Mouse (Mus musculus) midbrain, embryonic 11.5 days (tissue): Measurements from ENCODE around the gene Olfr1157. TPM values are rescaled to one million over a fixed set of nuclear protein-coding genes. Genes with fewer than 3 reads are reported as not detected.

Source experiments
- ATAC-seq: fragments of 200-750 bp; cut with Nextera tagmentation; 2 replicates; pipeline ENCODE4 v1.8.0; 2017; ENCODE audit warnings: moderate TSS enrichment, moderate library complexity; ENCODE audit not compliant: low FRiP score
- DNase-seq: peaks from one replicate; pipeline ENCODE4 v3.0.0; 2015; ENCODE audit warnings: low spot score; ENCODE audit errors: missing footprints
- H3K27ac ChIP-seq: fragments of 300-500 bp; sonication (generic); 2 replicates; pipeline ENCODE4 v1.5.1; 2014; ENCODE audit warnings: low read depth, low read length
- H3K27me3 ChIP-seq: fragments of 300-500 bp; sonication (generic); 2 replicates; pipeline ENCODE4 v1.6.1; 2014; ENCODE audit warnings: mild to moderate bottlenecking, low read length, moderate library complexity, mixed read lengths; ENCODE audit not compliant: control insufficient read depth, insufficient read depth
- H3K36me3 ChIP-seq: fragments of 300-500 bp; sonication (generic); 2 replicates; pipeline ENCODE4 v1.6.1; 2014; ENCODE audit warnings: mild to moderate bottlenecking, low read length, moderate library complexity, mixed read lengths; ENCODE audit not compliant: control insufficient read depth, insufficient read depth
- H3K4me1 ChIP-seq: fragments of 300-500 bp; sonication (generic); 2 replicates; pipeline ENCODE4 v1.6.1; 2014; ENCODE audit warnings: low read length; ENCODE audit not compliant: control insufficient read depth, insufficient read depth
- H3K4me2 ChIP-seq: fragments of 300-500 bp; sonication (generic); 2 replicates; pipeline ENCODE4 v1.6.1; 2014; ENCODE audit warnings: mild to moderate bottlenecking, moderate library complexity
- H3K4me3 ChIP-seq: fragments of 300-500 bp; sonication (generic); 2 replicates; pipeline ENCODE4 v1.5.1; 2014; ENCODE audit warnings: low read depth, low read length
- H3K9ac ChIP-seq: fragments of 300-500 bp; sonication (generic); 2 replicates; pipeline ENCODE4 v1.6.1; 2014; ENCODE audit warnings: low read length
- H3K9me3 ChIP-seq: fragments of 300-500 bp; sonication (generic); 2 replicates; pipeline ENCODE4 v1.6.1; 2016; ENCODE audit warnings: low read length; ENCODE audit not compliant: control insufficient read depth
- WGBS: fragments of 180-500 bp; shearing (Covaris S2); extraction: QIAGEN DNeasy Blood & Tissue Kit; methylation state at CpG from one replicate; pipeline ENCODE4 v1.1.7; 2014; 5-methylcytosine and 5-hydroxymethylcytosine counted together
- polyA plus RNA-seq: library from polyadenylated mRNA; unstranded; fragments of >200 nt; fragmentation: Nextera tagmentation; extraction: Ambion mirVana; gene quantifications from 2 replicates; pipeline ENCODE4 v1.2.1, GENCODE M21; 2014

Gene Olfr1157
- not detected in 2 replicates for polyA plus RNA-seq

- Histone ChIP-seq H3K4me2 (no peak within 1 kb of the TSS), H3K36me3 (no peaks in the 10 kb centered on the region), H3K27me3 (no peaks in the 10 kb centered on the region), H3K9ac (no peak within 1 kb of the TSS), H3K4me1 (no peaks in the 10 kb centered on the region), H3K27ac (no peak within 1 kb of the TSS), H3K9me3 (no peaks in the 10 kb centered on the region), H3K4me3 (no peak within 1 kb of the TSS)
- WGBS: 95% methylated on average over 4 of the region's 4 CpGs
- no peak for ATAC-seq
- no peak for DNase-seq
Measured at GRCm38 (mm10) chr2:87968199-87968598, at the start of gene Olfr1157. Gene Olfr1157 (minus strand): TSS chr2:87968299.

GRCm38 (mm10) chr2:88007515-88008318, 39.6 kb upstream of the Olfr1157 start, which contains the start of gene Olfr1160:
Gene Olfr1160 (minus strand): TSS chr2:88008268.
- no peak for ATAC-seq
- Histone ChIP-seq H3K4me2 (no peak within 1 kb of the TSS), H3K27ac (no peak within 1 kb of the TSS)

DNA sequence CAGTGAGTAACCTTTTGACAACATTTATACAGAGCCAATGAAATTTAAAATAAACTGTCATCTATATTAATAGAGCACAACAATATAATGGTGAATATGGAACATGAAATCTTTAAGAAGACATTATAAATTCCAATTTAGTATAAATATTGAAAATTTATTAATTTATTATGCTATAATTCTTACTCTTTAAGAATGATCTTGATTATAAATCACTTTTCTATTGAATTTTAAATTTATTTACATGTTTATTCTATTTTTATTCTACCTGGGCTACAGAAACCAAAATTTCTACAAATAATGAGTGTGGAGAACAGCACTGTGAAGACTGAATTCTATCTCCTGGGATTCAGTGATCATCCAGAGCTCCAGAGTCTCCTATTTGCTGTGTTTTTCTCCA, 21.7 kb upstream of the Olfr1157 start, which contains the start of gene Olfr1158:
TSS of gene Olfr1158 (plus strand) at position 301 of the 400 bp plus-strand sequence.
- H3K36me3 ChIP-seq: no peaks in the 10 kb centered on the region
- no peak within 1 kb of the TSS for H3K4me3 ChIP-seq
- no peaks in the 10 kb centered on the region for H3K27me3 ChIP-seq
- no peak within 1 kb of the TSS for H3K4me2 ChIP-seq
- H3K9me3 ChIP-seq: no peaks in the 10 kb centered on the region
- ATAC-seq (no peak), DNase-seq (no peak)
- H3K27ac ChIP-seq: no peak within 1 kb of the TSS
- no peaks in the 10 kb centered on the region for H3K4me1 ChIP-seq
- no peak within 1 kb of the TSS for H3K9ac ChIP-seq

More at GRCm38 (mm10) chr2:88007515-88008318, 39.6 kb upstream of the Olfr1157 start, which contains the start of gene Olfr1160:
- H3K27me3 ChIP-seq: no peaks in the 10 kb centered on the region
- no peak within 1 kb of the TSS for H3K9ac ChIP-seq
- no peaks in the 10 kb centered on the region for H3K36me3 ChIP-seq
- H3K4me1 ChIP-seq: no peaks in the 10 kb centered on the region
- no peak for DNase-seq
- no peaks in the 10 kb centered on the region for H3K9me3 ChIP-seq
- no peak within 1 kb of the TSS for H3K4me3 ChIP-seq

DNA sequence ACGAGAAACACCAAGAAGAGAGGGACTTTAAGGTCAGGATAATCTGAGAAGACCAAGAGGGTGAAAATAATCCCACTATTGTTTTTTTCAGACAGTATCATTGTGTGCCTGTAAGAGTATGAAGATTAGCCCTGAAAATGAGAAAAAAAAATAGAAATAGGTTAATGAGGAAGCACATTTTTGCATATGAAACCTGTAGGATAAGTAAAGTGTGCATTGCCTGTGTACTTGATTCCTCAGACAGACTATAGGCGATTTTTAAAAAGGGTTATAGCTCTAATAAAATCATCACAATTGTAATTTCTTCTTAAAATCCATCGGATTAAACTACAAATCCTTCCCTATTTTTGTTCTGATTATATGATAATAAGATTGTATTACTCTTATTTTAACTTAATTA, 6.5 kb upstream of the Olfr1157 start, which contains the start of gene Olfr74:
TSS of gene Olfr74 (minus strand) at position 101 of the 400 bp plus-strand sequence.
- Histone ChIP-seq H3K4me2 (no peak within 1 kb of the TSS), H3K4me3 (no peak within 1 kb of the TSS), H3K9ac (no peak within 1 kb of the TSS), H3K9me3 (no peaks in the 10 kb centered on the region), H3K27me3 (no peaks in the 10 kb centered on the region), H3K27ac (no peak within 1 kb of the TSS), H3K36me3 (no peaks in the 10 kb centered on the region), H3K4me1 (no peaks in the 10 kb centered on the region)
- ATAC-seq (no peak), DNase-seq (no peak)
- 80% methylated on average over 3 of the region's 3 CpGs for WGBS

DNA sequence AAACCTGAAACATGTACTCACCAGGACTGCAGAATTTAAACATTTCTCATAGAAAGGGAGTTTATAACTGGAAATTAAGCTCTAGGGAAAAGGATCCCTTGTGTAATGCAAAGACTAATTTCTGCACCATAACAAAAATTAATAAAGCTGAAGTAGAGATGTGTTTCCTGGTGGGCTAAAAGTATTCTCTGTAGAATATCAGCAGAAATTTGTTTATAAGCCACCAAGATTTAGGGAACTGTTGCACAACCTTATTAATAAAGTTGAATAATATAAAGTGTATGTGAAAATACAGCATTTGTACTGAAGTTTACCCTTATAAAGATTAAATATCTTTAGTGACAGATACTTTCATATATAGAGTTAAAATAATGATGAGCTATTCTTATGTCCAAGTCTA, 15.1 kb downstream of the Olfr1157 start, which contains the start of gene Olfr1156:
TSS of gene Olfr1156 (minus strand) at position 101 of the 400 bp plus-strand sequence.
- no peaks in the 10 kb centered on the region for H3K27me3 ChIP-seq
- H3K27ac ChIP-seq: no peak within 1 kb of the TSS
- ATAC-seq (no peak), DNase-seq (no peak)
- no peaks in the 10 kb centered on the region for H3K9me3 ChIP-seq
- H3K9ac ChIP-seq: no peak within 1 kb of the TSS
- no peaks in the 10 kb centered on the region for H3K4me1 ChIP-seq
- H3K4me2 ChIP-seq: no peak within 1 kb of the TSS
- H3K36me3 ChIP-seq: no peaks in the 10 kb centered on the region
- H3K4me3 ChIP-seq: no peak within 1 kb of the TSS

- Histone ChIP-seq H3K9ac (no peak within 1 kb of the TSS), H3K9me3 (no peaks in the 10 kb centered on the region), H3K4me2 (no peak within 1 kb of the TSS), H3K4me3 (no peak within 1 kb of the TSS), H3K27me3 (no peaks in the 10 kb centered on the region), H3K4me1 (no peaks in the 10 kb centered on the region), H3K27ac (no peak within 1 kb of the TSS), H3K36me3 (no peaks in the 10 kb centered on the region)
- DNase-seq (no peak), ATAC-seq (no peak)
- WGBS: 96% methylated on average over 1 of the region's 1 CpGs
Measured at GRCm38 (mm10) chr2:87945037-87945436, 23.1 kb downstream of the Olfr1157 start, which contains the start of gene Olfr1155. Gene Olfr1155 (minus strand): TSS chr2:87945137.

Other genes with a start within 250 kb of the Olfr1157 start
- gene Olfr1138, start 228.3 kb downstream of the Olfr1157 start, polyA plus RNA-seq: not detected in 2 replicates
- not detected in 2 replicates for gene Olfr1140, start 224.5 kb downstream of the Olfr1157 start, polyA plus RNA-seq
- gene Olfr1141, start 214.3 kb downstream of the Olfr1157 start, polyA plus RNA-seq: not detected in 2 replicates
- gene Olfr152, start 188.8 kb downstream of the Olfr1157 start, polyA plus RNA-seq: not detected in 2 replicates
- gene Olfr1143, start 167.7 kb downstream of the Olfr1157 start, polyA plus RNA-seq: not detected in 2 replicates
- gene Olfr1145, start 158.5 kb downstream of the Olfr1157 start, polyA plus RNA-seq: not detected in 2 replicates
- not detected in 2 replicates for gene Olfr1148, start 137.8 kb downstream of the Olfr1157 start, polyA plus RNA-seq
- gene Olfr1150-ps1, start 124.3 kb downstream of the Olfr1157 start, polyA plus RNA-seq: not detected in 2 replicates
- gene Olfr1151, start 112.4 kb downstream of the Olfr1157 start, polyA plus RNA-seq: not detected in 2 replicates
- gene Olfr1152, start 101.8 kb downstream of the Olfr1157 start, polyA plus RNA-seq: 0.01 TPM in 1 of 2 replicates, not detected in the other
- not detected in 2 replicates for gene Olfr1153, start 73.3 kb downstream of the Olfr1157 start, polyA plus RNA-seq
- not detected in 2 replicates for gene Olfr1154, start 63.1 kb downstream of the Olfr1157 start, polyA plus RNA-seq
- not detected in 2 replicates for gene Olfr1155, start 23.2 kb downstream of the Olfr1157 start, polyA plus RNA-seq
- not detected in 2 replicates for gene Olfr1156, start 15.2 kb downstream of the Olfr1157 start, polyA plus RNA-seq
- gene Olfr74, start 6.4 kb upstream of the Olfr1157 start, polyA plus RNA-seq: not detected in 2 replicates
- not detected in 2 replicates for gene Olfr1158, start 21.8 kb upstream of the Olfr1157 start, polyA plus RNA-seq
- not detected in 2 replicates for gene Olfr1160, start 40.0 kb upstream of the Olfr1157 start, polyA plus RNA-seq
- gene Olfr1161, start 54.5 kb upstream of the Olfr1157 start, polyA plus RNA-seq: not detected in 2 replicates
- not detected in 2 replicates for gene Olfr73, start 69.4 kb upstream of the Olfr1157 start, polyA plus RNA-seq
- gene Olfr1162, start 82.8 kb upstream of the Olfr1157 start, polyA plus RNA-seq: not detected in 2 replicates
- not detected in 2 replicates for gene Olfr1163, start 103.5 kb upstream of the Olfr1157 start, polyA plus RNA-seq
- gene Olfr1164, start 125.7 kb upstream of the Olfr1157 start, polyA plus RNA-seq: not detected in 2 replicates
- gene Olfr1166, start 160.0 kb upstream of the Olfr1157 start, polyA plus RNA-seq: not detected in 2 replicates
- gene Olfr1167, start 186.9 kb upstream of the Olfr1157 start, polyA plus RNA-seq: not detected in 2 replicates
- not detected in 2 replicates for gene Olfr1168, start 213.6 kb upstream of the Olfr1157 start, polyA plus RNA-seq